Mouse (Mus musculus) frontal cortex, adult 2 months (tissue): ENCODE results near the gene Rasal3. TPM values are rescaled to one million over a fixed set of nuclear protein-coding genes. Genes with fewer than 3 reads are reported as not detected.

ENCODE experiments used
- DNase-seq, 2 experiments: peaks; one replicate each; pipeline ENCODE4 v3.0.0; 2022; ENCODE audit warnings: low spot score in 1 of 2; ENCODE audit errors: extremely low spot score in 1 of 2
- polyA plus RNA-seq: library from polyadenylated mRNA; depleted of rRNA; stranded (reverse); fragments of >200 nt; gene quantifications from 2 replicates; pipeline ENCODE4 v1.2.3, GENCODE M21; 2012; rRNA removed

The Rasal3 gene
- polyA plus RNA-seq, result 2.8 and 5.4 TPM in 2 replicates

GRCm38 (mm10) chr17:32403417-32403816 is at the start of gene Rasal3:
Gene Rasal3, minus strand, starts transcription at chr17:32403583.
- DNase-seq, result no peak

DNA sequence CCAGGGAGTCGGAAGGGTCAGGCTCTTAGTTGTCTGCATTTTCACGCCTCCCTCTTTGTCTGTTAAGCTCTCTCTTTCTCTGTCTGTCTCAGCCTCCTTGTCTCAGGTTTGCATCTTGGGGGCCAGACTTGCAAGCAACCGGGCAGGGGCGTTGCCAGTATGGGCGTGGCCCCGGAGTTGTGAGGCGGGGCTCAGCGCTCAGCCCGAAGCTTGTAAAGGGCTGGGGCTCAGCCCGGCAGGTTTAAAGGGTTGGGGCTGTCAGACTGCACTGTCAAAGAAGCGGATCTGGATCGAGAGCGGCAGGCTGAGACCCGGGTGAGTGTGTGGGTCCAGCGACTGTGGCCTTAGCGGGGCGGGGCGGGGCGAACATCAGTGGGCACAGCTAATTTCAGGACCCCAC is 49.1 kb upstream of the Rasal3 start, which contains the start of gene Cyp4f39:
TSS of gene Cyp4f39 (plus strand) at position 242 of the 400 bp plus-strand sequence.
- no peak for DNase-seq

DNA sequence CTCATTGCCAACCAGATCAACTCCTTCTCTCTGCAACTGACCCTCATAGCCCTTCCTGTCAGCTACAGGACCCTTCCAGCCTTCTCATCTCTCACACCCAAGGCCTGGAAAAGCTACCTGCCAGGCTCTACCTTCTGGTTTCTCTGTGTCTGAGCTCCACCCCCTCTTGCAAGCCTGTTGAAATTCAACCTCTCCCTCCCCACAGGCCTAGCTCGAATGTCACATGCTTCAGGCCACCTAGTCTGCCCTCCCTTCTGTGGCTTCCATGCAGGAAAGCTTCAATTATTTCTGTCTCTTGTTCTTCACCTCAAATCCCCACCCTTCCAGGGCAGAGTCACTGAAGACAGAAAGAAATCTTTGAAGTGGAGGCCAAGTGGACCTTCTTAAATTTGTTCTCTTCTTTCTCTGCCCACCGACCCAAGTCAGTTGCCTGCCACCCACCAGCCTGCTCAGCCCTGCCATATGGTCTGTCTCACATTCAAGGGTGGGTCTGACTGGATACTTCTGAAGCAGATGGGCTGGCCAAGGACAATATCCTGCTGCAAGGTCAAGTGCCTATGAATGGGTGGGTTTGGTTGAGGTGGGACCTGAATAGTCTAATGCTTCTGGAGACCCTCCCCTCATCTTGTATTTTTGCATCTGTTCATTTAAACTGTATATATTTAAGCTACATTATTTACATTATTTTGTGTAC is 47.6 kb upstream of the Rasal3 start:
- no peak for DNase-seq

- DNase-seq, result no peak
These were observed 45.7 kb upstream of the Rasal3 start for GRCm38 (mm10) chr17:32449042-32449441.

DNA sequence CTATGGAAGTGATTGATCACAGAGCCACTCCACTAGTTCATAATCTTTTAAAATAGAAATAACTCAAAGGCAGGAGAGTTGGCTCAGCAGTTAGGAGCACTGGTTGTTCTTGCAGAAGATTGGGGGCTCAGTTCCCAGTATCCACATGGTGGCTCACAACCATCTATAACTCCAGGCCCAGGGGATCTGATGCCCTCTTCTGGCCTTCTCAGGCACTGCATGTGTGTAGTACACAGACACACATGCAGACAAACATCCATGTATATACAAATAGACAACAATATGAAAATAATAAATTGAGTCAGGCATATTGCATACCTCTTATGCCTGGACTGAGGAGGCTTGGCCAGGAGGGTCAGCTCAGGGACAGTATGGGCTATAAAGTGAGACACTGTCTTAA is 43.8 kb upstream of the Rasal3 start:
- DNase-seq, result no peak

DNA sequence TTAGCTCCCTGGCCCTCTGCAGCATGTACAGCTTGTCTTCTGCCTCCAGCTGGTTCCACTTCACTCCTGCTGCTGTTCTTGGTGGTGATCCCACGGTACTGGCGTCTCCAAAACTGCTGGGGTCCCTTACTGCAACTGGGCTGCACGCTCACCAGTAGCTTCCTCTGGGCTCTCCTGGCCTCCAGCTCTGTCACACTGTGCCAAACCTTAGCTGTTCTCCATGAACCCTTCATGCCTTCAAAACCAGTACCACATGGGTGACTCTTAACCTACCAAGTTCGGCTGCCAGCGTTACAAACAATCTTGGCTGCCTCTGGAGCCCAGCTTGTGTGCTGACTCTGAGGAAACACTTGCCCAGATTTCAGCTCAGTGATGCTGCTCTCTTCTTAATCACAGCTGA is 41.6 kb upstream of the Rasal3 start:
- DNase-seq, result no peak

GRCm38 (mm10) chr17:32443245-32443644 is 39.9 kb upstream of the Rasal3 start:
- no peak for DNase-seq

- DNase-seq, result no peak
These were observed 33.7 kb upstream of the Rasal3 start for GRCm38 (mm10) chr17:32437106-32437505.

DNA sequence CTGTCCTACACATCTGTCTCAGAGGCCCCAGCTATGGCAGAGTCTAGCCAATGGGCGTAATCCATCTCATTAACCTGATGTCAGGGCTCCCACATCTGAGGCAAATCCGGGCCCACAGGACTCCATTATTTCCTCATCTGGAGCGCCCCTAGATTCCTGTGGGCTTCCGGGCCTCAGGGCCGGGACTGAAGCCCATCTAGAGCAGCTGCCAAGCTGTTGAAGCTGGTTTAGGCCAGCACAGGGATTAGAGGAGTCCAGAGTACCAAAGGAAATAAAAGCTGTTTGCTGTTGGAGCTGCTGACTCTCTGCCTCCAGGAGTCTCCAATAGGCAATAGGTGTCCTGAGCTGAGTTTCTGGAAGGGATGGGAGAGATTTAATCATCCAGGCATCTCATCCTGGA is 31.8 kb upstream of the Rasal3 start:
- no peak for DNase-seq

DNA sequence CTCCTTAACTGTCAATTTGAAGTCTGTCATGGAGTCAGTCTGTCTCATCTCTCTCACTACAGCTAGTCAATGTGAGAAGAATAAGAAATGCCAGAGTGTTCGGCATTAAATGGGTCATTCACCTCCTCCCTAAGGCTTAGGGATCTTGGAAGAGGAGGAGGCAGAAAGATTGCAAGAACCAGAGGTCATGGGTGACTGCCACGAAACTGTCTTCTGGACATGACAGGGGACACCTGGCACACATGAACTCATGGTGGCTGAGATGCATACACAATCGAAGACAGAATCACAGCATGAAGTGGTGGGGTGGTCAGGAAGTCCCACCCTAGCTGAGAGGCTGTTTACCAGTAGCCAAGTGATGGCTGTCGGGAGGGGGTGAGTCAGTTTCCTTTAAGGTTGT is 30.9 kb upstream of the Rasal3 start:
- no peak for DNase-seq

DNA sequence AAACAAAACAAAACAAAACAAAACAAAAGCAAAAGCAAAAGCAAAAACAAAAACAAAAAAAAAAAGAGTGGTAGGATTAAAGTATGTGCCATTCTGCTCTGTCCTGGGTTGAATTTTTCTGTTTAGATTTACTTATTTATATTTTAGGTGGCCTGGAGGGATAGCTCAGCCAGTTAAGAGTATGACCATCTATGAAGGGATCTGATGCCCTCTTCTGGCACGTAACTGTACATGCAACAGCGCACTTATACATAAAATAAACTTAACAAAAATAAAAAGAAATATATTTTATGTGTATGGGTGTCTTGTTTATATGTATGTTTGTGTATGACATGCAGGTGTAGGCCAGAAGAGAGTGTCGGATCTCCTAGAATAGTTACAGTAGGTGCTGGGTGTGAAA is 28.6 kb upstream of the Rasal3 start:
- peak in 1 of 2 experiments; percentile 7 for DNase-seq

- no peak for DNase-seq
These were observed 23.2 kb upstream of the Rasal3 start for GRCm38 (mm10) chr17:32426610-32427009.

DNA sequence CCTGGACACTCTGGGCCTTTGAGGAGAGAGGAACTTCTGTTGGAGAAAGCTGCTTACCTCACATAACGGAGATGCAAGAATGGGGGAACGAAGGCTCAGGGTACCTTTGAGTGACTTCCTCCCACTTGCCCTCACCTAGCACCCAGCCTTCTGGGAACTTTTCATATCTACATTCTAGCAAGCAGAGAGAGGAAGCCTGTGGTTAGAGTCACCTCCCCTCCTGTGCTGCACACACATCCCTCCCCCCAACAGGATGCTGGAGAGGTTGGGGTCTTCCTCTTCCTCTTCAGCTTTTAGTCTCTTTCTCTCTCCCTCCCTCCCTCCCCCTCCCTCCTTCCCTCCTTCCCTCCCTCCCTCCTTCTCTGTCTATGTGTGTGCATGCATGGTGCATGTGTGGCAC is 20.7 kb upstream of the Rasal3 start, which contains the start of gene Pglyrp2:
TSS of gene Pglyrp2 (minus strand) at position 134 of the 400 bp plus-strand sequence.
- DNase-seq, result no peak

- no peak for DNase-seq
These were observed 17.4 kb upstream of the Rasal3 start for GRCm38 (mm10) chr17:32420781-32421180.

DNA sequence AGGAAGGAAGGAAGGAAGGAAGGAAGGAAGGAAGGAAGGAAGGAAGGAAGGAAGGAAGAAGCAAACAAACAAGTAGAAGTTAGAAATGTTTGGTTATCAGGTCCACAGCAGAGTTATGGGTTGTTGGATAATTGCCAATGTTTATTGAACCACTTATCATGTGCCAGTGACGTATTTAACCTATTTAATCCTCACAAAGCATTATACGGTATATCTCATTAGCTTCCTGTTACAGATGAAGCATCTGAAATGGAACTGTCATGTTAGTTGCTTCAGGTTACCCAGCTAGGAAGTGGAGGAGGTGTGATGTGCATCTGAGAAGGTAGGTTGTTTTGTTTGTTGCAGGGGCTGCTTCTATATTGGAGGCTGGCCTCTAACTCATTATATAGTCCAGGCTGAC is 16.6 kb upstream of the Rasal3 start:
- DNase-seq, result no peak

GRCm38 (mm10) chr17:32416771-32417170 is 13.4 kb upstream of the Rasal3 start:
- DNase-seq, result no peak

DNA sequence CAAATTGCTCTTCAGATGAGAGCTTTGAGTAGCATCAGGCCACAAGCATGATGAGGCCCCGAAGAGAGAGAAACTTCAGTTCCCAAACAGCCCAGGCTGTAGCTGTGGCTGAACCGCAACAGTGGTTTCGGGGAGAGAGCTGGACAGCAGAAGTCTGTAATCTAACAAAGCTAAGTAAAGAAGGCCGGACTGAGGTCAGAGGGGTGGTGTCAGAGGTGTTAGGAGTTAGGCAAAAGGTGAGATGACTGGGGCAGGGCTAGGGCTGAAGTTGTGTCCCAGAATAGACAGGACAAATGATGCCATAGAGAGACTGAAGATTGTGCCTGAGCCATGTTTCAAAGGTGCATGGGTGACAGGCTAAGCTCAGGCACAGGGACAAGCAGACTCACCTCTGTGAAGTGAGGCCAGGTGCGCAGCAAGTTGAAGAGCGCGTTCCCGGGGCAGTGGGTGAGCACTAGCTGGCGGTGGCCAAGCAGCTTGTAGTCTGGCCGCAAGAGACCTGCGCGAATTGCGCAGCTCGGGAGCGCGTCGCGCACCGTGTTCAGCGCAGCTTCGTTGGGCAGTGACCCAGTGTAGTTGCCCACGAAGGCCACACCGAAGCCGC is 12.1 kb upstream of the Rasal3 start:
- DNase-seq, result no peak

GRCm38 (mm10) chr17:32411898-32412297 is 8.5 kb upstream of the Rasal3 start:
- no peak for DNase-seq

DNA sequence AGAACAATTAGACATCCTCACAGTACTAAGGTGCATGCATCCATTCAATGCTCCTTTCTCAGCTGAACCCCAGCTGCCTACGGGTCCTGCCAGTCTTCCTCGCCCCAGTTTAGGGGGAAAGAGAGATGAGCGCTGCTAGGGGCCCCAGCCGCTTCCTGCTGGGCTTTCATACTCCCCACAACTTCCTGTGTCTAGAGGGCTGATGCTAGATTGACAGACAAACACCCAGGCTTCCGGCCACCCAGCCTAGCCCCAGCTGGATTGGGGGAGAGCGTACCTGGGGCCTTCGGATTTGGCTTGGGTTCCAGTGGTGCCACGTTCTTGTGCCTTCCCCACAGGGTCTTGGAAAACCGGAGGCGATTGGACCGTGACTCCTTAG is 615 bp downstream of the Rasal3 start:
- DNase-seq, result no peak

DNA sequence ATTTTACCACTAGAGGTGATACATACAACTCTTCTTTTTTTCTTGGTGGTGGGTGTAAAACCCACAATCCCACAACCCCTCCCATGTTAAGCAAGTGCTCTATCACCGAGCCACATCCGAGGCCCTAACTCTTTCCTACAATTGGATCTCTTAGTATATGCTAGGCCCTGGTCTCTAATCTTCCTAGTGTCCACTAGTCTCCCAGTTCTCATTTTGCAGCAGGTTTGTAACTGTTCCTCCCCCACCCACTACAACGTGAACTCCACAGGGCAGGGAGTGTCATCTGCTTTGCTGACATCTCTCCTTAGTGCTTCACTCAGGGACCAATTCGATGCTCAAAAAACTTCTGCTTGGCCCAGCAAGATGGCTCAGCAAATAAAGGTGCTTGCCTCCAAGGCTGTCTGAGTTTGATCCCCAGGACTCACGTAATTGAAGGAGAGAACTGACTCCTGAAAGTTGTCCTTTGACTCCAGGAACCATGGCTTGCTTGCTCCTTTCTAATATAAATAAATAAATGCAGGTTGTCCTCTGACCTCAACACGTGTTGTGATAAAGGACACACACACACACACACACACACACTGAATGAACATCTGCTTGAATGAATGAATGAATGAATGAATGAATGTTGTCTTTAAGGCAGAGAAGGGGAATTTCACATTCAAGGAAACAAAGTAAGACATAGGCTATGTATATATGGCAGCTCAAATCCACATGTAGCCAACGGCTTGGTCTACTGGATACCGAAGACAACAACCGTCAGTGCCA is 1.2 kb downstream of the Rasal3 start:
- DNase-seq, result no peak

- DNase-seq, result no peak
These were observed 7.1 kb downstream of the Rasal3 start for GRCm38 (mm10) chr17:32396266-32396665.

DNA sequence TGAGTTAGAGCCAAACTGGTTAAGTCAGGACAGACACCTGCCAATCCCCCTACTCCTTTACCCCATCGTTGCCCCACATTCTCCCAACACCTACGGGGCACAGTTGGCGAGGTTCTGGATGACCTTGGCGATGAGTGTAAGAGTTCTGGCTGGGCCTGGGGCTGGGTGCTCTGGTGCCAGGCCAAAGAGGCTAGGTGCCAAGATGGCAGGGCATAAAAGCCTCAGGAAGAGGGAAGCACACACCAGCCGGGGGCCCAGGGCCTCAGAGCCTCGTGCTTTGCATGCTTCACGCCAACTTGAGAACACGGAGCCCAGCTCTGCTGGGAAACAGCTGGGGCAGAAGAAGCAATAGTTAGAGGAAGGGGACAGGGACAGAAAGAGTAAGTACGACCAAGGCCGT is 9.4 kb downstream of the Rasal3 start:
- no peak for DNase-seq
